Mouse (Mus musculus): ENCODE results near the gene Svip.

Svip gene

DNA sequence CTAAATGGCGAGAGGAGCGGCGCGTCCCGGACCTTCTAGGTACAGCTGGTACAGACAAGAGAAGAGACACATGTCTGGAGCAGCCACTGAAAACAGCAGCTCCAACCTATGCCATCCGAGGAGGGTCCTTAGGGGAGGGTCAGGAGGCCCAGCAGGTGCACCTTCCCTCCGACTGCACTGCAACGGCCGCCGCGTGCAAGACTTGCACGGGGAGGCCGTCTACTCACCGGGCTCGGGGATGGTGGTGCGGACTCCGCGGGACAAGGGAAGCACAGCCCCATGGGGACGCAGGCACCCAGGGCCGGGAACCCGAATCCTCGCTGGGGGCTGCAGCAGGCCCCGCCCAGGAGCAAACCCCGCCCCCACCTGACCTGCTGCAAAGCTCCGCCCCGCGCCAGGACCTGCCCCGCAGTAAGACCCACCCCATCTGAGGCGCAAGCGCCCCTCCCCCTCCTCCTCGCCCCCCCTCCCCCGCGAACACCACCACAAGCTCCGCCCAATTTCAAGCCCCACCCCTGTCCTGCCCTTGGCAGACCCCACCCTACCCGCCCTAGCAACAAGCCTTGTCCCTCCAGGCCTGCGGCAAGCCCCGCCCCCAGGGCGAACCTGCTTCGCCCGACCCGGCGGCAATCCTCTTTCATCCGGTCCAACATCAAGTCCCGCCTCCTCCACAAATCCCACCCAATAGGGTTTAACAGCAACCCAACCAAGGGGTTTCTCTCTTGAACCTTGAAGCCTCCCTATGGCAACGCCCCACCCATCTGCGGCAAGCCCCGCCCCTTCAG, at the start of gene Svip:
Gene Svip, minus strand, starts transcription at position 508 of the 785 bp plus-strand sequence.
- DNase-seq, result peak; percentile 92 to 98

DNA sequence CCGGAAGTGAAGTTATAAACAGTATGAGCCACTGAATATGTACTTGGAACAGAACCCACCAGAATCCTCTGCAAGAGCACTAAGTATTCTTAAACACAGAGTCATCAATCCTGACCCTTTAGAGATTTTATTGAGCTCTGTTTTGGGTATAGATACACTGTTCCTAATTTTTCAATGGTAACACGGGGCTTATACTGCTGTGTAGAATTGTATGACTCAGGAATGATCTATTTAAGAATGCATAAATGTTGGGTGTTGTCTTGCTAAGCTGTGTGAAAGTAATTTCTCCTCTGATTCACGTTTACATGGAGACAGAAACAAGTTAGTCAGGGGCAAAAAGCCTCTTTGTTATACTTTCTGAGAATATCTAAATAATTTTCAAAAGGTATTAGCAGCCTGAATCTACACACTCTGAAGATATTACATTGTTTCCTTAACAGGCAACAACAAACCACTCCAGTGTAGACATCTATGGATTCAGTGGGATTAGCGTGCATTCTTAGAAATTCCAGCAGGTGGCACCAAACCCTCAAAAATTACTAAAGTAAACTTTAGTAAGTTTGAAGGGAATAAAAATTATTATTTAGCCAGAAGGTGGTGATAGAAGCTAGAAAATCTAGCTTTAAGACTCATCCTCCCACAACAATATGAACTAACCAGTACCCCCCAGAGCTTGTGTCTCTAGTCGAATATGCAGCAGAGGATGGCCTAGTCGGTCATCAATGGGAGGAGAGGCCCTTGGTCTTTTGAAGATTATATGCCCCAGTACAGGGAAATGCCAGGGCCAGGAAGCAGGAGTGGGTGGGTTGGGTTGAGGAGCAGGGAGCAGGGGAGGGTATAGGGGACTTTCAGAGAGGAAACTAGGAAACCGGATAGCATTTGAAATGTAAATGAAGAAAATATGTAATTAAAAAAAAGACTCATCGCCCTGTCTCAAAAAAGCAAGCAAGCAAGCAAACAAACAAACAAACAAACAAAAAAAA, 32.1 kb upstream of the Svip start:
- peak; percentile 9 to 18 for DNase-seq

DNA sequence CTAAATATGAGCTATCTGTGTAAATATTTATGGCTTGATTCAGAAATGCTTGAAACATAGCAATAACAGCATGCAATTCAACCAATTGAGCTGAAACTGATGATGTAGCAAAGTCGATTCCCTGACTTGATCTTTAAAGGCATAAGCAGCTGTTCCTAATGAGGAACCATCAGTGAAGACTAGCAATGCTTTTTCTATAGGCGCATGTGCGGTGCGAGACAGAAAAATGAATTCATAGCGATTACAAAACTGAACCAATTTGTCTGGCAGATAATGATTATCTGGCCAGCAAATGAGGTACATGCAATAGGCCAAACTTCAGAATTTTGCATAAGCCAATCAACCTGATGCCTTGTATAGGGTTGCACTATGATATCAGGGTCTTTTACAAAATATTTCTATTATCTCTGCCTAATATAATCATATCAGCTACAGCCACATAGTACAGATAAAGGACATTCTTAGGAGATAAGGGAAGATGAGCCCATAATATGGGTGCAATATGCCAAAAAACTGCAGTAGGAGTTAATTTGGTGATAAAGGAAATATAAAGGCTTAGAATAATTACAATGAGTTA, 18.3 kb upstream of the Svip start:
- DNase-seq, result no peak

DNA sequence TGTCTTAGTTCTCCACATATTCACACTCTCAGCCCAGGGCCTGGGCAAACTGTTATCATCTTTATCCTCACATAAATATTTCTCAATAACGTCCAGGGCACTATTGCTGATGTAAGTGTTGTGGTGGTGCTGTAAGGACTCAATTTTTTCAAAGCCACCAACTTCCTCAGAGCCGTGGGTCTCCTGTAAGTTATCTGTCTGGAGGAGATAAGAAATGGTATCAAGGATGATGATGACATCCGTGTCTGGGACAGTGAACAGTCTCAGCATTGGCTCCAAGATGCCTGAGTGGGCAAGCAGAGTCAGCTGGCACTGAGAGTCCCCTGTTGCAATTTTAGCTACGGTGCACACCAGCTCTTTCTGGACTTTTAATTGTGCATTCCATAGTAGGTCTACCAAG, 16.2 kb upstream of the Svip start:
- DNase-seq, result no peak

DNA sequence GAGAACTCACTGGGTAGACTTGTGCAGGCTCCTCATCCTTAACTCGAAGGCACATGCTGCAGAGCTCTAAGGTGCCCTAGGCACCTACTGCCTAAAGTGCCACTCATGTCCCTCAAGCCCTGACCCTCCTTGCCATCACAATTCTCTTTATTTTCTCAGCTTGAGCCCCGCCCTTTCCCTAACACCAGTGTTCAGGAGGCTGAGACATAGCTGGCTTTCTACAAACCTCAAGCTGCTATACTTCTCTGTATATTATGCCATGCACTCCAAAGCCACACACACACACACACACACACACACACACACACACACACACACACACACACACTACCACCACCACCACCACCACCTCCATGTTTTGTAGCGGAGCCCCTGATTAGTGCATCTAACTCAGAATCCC, 9.8 kb upstream of the Svip start, which contains the start of gene 1700015G11Rik:
Gene 1700015G11Rik, minus strand, starts transcription at position 101 of the 400 bp plus-strand sequence.
- no peak for DNase-seq

DNA sequence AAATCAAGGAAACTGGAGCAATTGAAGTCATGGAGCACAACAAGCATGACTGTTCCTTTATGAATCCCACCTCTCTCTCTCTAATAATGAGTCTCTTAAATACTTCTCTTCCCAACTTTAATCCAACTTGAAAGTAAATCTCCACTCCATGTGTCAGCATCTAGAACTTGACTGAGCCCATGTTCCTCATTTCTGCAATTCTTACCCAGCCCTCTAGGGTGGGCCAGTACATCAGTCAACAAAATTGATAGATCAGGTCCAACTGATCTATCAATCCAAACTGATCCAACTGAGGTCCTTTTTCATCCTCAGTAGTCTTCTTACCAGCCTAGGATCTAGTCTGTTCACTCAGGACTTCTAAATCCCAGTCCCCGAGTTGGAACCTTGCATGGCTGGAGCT, 9.4 kb upstream of the Svip start:
- no peak for DNase-seq

DNA sequence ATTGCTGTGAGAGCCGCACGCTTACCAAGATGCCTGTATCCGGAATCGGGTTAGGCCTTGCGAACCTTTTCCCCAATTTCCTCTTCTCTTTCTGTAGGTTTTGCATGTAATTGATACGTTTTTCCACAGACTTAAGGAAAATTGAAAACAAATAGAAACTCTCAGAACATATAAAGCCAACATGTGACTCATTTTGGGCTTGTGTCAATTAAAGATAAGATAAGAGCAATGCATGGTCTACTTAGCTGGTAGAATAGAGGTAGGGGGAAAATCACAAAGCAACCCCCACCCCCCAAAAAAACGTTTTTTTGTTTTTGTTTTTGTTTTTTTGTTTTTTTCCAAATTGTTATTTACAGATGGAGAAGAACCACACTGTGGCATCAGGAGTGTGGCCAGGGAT, 7.6 kb upstream of the Svip start:
- no peak for DNase-seq

DNA sequence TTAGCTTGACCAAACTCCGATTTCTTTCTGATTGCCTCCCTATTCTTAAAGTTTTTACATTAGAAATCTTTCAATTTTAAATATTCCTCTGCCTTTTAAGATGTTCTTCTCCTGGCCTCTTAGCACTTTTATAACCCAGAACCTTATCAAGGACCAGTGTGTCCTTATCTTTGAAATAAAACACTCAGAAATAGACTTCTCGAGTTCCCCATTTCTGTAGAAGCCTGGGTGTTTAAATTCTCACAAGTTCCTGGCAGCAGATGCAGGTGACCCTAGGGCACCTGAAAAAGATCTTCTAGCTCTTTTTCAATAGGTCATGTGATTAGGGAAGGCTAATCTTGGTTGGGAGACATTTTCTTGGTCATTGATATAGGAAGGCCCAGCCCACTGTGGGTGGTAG, 1.3 kb upstream of the Svip start:
- DNase-seq, result no peak

DNA sequence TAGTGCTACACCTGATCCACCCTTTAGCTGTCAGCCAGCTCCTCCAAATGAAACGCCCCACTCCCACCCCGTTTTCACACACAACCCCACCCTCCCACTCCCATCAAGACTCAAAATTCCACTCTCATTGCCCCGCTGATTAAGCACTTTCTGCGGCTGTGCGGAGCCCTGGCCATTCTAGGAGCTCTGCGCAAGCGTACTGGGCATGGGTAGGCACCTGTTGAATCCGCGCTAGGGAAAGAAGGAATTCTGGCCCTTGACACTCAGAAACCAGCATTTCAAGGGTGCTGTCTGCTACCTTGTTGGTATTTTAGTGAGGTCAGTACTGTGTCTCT, 445 bp upstream of the Svip start:
- no peak for DNase-seq

DNA sequence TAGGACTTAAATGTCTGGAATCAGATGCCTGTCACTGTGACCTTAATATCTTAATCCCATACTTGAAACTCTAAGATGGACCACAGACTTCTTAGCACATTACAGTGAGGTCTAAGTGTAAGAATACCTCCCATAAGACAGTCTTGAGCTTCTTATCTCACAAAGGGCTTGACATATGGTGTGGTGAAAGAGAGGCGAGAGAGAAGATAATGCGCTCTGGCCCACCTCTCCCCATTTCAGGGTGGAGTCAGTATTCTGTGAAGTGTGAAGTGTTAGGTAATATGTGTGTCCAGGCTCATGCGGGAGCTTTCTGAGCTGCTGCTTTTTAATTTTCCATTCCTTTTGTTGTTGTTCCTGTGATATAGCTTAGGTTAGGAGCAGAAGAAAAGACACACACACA, 14.8 kb downstream of the Svip start:
- no peak for DNase-seq

DNA sequence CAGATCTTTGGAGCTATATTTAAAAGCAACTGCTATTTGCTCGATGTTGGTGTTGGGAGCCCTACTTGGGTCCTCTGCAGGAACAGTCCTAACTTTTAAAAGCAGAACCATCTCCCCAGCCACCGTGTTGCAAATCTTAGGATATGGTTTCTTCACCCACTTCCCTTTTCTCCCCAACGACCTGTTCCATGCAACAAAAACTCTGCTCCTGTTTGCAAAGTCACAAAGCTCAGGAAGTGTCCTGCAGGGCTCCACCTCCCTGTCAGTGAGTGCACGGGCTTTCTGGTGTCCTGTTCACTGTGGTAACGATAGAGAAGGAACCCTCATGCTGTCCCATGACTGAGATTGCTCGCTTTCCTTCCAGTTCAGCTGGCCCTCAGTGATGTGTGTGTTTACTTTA, 18.9 kb downstream of the Svip start:
- DNase-seq, result no peak

DNA sequence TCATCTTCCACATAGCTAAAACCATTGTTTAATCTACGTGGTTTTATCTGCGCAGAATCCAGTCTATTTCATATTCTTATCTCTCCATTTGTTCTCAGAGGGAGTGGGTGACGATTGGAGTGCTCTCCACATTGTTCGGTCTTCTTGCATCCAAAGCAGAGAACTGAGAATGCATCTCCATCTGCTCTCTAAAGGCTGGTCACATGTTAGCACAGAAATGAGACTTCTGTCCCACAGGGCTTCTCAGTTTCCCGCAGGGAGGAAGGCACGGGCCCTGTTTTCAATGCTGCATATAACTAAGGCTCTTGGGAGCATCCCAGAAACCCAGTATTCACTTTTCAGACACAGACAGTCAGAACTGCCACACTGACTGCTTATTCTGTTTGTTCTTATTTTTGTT, 20.1 kb downstream of the Svip start:
- DNase-seq, result no peak

DNA sequence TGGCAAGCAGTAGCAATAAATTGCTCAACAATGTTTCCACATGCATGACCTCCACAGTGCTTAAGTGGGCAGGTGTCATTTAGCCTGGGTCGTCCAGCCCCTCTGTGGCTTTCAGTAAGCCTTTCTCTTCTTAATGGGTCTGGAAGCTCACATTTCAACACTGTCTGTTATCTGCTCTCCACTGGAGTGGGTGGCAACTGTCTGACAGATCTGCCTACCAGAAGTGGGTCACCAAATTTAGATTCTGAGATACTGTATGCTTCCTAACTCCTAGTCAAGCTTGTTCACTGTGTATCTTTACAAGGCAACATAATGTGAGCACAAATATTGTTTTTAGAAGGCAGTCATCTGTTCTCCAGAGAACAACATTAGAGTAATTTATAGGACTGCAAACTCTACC, 23.5 kb downstream of the Svip start:
- no peak for DNase-seq

DNA sequence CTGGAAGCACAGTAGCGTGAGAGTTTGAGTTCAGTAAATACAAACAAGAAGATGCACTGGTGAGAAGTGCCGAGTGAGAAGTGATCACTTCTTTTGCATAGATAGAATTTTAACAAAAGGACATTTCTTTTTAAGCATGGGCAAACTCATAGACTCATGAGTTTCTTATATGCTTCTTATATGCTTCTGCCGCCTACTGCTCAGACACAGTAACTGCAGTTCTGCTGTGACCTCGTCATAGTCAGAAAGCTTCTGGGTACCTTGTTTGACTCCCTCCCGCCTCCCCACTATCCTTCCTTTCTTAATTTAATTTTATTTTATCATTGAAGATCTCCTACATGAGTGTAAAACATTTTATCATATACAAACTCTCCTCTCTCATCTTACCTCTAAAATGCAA, 26.5 kb downstream of the Svip start:
- DNase-seq, result peak in 1 of 2 experiments; percentile 24

DNA sequence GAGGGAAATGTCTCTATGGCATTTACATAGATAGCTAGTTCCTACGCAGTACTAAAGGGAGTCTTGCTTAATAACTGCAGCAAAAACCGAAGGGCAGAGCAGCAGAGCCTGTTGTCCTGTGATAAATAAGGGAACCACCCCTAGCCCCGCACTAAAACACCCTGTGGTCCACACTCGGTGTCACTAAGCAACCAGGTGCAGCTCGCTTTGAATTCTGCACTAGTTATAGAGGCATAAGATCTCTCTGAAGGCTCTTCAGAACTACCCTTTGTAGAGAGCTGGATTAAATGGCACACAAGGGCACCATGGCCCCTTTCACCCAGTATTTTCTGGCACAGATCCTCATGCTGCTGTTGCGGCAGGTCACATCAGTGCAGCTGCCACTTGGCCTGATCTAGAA, 30.6 kb downstream of the Svip start:
- DNase-seq, result no peak

DNA sequence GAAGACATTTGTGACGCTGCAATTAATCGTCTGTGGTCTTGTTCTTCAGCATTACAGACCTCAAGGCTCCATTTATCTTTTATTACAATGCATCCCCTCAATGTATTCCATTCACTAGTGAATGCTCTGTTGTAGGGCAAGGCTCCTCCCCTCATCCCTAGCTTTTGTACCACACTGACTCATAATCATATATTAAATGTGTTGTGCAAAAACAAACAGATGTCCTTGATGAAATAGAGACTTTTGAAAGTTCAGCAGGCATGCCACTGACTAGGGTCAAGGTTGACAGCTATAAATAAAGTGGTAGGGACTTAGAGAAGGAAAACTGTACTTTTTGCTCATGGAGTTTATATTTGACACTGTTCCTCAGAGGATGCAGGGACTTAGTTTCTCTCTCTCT, 32.3 kb downstream of the Svip start:
- DNase-seq, result no peak

DNA sequence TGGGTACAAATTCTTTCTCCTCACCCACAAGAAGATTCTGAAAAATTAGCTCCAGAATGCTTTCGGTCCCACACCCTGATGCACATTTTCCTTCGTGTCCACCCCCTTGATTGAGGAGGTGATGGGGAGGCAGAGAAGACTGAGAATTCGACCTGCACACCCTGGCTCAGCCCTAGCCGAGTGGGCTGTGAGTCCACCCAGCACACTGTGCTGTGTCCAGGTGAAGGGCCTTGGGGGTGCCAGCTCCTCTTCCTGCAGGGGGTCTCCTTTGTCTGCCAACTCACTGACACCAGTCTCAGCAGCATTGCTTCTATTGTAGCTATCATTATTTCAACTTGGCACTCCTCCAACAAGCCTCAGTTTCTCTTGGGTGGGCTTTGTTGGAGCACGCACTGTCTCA, 32.7 kb downstream of the Svip start:
- no peak for DNase-seq

DNA sequence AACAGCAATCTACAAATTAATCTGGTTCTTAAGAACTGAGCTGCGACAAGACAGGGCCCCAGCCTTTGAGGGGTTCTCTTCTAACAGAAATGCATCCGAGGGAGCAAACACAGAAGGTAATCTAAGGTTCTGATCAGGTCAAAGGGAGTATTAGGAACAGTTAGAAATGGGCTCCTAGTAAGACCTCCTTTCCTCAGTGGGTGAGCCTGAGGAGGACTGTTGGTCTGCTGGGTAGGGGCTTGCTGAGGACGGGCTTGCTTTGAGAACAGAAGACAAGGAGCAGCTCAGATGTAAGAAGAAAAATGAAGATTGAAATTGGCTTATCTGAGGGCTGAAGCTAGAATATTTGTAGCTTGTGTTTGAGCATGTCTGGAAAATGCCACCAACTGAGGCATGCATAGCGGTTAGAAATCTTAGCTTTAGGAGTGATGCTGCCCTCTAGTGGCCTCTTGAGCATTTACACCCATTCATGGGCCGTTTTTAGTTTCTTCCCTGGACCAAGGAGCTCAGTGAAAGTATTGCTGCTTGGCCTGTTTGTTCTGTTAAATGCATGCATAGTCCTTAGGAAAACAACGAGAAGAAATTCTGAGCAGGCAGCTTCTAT, 33.5 kb downstream of the Svip start:
- DNase-seq, result peak; percentile 42 to 61

DNA sequence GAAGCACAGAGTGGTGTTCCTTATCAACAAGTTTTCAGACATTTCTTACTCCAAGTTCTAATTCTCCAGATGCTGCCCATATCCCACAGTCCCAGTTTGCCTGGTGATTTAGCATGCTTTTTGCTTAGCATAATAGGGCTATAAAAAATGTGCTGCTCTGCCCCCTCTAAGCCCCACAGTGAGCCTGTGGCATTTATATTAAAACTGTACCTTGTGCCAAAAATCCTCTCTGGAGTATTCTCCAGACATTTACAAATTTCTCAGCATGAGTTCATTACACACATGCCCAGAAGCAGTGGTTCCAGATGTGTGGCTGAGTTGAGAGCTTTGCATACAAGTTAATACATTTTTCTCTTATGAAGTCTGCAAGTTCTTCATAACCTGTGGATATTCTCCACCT, 36.4 kb downstream of the Svip start:
- DNase-seq, result no peak

DNA sequence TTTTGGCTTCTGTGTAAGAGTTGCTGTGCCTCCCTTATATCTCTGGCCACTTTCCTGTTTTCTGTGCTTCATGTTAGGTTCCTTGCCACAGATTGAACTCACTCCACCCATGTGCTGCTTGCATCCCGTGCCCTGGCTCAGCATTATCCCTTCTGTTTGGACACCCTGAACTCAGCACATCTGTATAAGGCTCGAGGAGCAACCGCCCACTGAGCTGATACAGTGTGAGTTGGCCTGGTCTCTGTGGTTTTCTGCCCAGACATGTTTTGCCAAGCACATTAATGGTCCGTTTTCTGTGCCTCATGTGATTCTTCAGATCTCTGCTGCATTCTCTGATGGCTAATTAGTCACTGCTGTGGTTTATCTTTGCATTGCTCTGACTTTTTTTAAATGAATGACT, 38.2 kb downstream of the Svip start:
- DNase-seq, result no peak

DNA sequence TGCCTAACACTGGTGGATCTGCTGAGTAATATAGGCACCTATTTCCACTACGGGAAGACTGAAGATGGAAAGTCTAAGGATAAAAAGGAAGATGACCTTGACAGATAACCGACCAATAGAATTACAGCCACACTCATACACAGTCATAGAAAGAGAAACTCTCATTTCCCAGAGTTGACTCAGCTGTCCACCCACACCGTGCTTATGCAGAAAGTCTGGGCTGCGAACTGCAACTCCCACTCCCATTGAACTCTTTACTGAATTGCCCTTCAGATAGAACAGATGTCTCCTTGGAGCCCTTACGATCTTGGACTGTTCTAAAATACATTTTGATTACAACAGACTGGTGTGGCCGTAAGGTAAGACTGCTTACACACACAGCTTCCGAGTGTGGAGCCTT, 41.1 kb downstream of the Svip start:
- no peak for DNase-seq

DNA sequence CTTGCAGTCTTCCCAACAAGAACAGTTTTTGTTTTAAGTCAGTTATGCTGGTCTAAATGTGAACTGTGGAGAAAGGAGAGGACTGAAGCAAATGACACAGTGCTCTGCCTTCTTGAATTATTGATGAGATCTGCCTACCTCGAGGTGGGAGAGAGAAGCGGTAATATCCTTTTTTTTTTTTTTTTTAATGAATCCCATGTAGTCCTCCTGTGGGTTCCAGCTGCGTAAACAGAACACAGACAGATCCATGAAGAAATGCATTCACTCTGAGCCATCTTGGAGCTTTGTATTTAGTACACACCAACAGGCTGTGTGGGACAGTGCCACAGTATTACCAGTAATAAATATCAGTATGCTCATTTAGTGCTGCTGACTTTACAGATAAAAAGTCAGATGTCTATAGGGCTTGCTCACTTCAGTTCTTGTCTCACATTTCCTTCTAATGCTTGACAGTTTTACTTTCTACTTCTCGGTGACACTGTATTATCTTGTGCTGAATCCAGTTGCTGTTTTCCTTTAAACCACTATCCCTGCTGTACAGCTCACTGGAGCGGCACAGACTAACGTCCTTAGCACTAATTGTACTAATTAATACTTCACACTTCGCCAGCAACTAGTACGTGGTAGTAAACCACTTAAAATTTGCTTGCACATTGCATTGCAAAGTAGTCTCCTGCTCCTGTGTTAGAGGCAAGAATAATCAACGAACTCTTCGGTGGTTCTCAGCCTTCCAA, 43.4 kb downstream of the Svip start:
- no peak for DNase-seq

Data from cerebellum, adult 18-20 months (tissue).